Mouse (Mus musculus) heart, embryonic 12.5 days (tissue): ENCODE results near the gene Gnai2. TPM values are rescaled to one million over a fixed set of nuclear protein-coding genes. Genes with fewer than 3 reads are reported as not detected.
A peak's percentile ranks its signal among the peaks of the same experiment; 100 is the strongest.
"Not testable (repeated sequence)": the region's sequence is repeated elsewhere in the genome, so short reads cannot be mapped to it uniquely, and the experiment has no call there.

ENCODE experiments used
- ATAC-seq: fragments of 200-750 bp; cut with Nextera tagmentation; 2 replicates; pipeline ENCODE4 v1.8.0; 2017; ENCODE audit warnings: moderate TSS enrichment, moderate library complexity; ENCODE audit not compliant: insufficient number of reproducible peaks, low FRiP score
- H3K27ac ChIP-seq: fragments of 300-500 bp; sonication (generic); 2 replicates; pipeline ENCODE4 v1.5.1; 2016; ENCODE audit warnings: mild to moderate bottlenecking, moderate library complexity; ENCODE audit not compliant: poor library complexity, severe bottlenecking
- H3K27me3 ChIP-seq: fragments of 300-500 bp; sonication (generic); replicated peaks from 2 replicates; pipeline ENCODE4 v1.6.1; 2016; ENCODE audit warnings: mild to moderate bottlenecking, moderate library complexity
- H3K36me3 ChIP-seq: fragments of 300-500 bp; sonication (generic); 2 replicates; pipeline ENCODE4 v1.6.1; 2016; ENCODE audit warnings: mild to moderate bottlenecking, moderate library complexity
- H3K4me1 ChIP-seq: fragments of 300-500 bp; sonication (generic); replicated peaks from 2 replicates; pipeline ENCODE4 v1.6.1; 2016; ENCODE audit warnings: mild to moderate bottlenecking
- H3K4me2 ChIP-seq: fragments of 300-500 bp; sonication (generic); 2 replicates; pipeline ENCODE4 v1.6.1; 2016; ENCODE audit warnings: mild to moderate bottlenecking, moderate library complexity
- H3K4me3 ChIP-seq: fragments of 300-500 bp; sonication (generic); 2 replicates; pipeline ENCODE4 v1.5.1; 2016; ENCODE audit warnings: mild to moderate bottlenecking
- H3K9ac ChIP-seq: fragments of 300-500 bp; sonication (generic); 2 replicates; pipeline ENCODE4 v1.6.1; 2016; ENCODE audit warnings: mild to moderate bottlenecking, moderate library complexity
- H3K9me3 ChIP-seq: fragments of 300-500 bp; sonication (generic); replicated peaks from 2 replicates; pipeline ENCODE4 v1.6.1; 2016; ENCODE audit warnings: mild to moderate bottlenecking, moderate library complexity
- WGBS: fragments of 180-500 bp; shearing (Covaris S2); methylation state at CpG from one replicate; pipeline ENCODE4 v1.1.7; 2016; 5-methylcytosine and 5-hydroxymethylcytosine counted together
- polyA plus RNA-seq: library from polyadenylated mRNA; unstranded; fragments of >200 nt; fragmentation: Nextera tagmentation; extraction: Ambion mirVana; gene quantifications from 2 replicates; pipeline ENCODE4 v1.2.1, GENCODE M21; 2016

Gene Gnai2
- polyA plus RNA-seq, 1 experiment from 2014 or later, result 404 TPM

DNA sequence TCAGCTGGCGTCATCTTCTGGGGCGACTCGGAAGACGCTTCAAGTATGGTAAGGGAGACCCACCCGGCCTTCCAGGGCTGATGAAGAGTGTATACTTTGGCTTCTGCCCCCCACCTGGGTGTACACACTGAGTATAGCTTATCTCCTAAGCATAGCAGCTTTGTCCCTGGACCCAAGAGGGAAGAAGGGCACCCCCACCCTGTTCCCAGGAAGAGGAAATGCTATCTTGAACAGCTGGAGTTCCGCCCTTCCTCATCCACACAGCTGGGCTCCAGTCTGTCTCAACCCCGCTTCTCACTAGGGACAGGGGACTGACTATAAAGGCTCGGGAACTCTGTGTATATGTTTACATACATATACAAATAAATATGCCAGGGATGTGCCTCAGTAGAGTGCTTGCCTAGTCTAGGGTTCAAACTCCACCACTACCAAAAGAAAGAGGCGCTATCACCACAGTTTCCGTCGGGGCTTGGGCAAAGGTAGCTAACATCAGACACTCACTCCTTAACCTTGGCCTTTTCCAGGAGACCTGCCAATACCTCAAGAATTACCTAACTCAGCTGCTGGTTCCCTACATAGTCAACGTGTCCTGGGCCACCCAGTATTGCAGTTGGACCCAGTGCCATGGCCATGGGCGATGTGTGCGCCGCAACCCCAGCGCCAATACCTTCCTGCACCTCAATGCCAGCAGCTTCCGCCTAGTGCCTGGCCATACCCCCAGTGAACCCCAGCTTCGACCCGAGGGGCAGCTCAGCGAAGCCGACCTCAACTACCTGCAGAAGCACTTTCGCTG is 63.4 kb downstream of the Gnai2 start:
- ATAC-seq, result no peak

DNA sequence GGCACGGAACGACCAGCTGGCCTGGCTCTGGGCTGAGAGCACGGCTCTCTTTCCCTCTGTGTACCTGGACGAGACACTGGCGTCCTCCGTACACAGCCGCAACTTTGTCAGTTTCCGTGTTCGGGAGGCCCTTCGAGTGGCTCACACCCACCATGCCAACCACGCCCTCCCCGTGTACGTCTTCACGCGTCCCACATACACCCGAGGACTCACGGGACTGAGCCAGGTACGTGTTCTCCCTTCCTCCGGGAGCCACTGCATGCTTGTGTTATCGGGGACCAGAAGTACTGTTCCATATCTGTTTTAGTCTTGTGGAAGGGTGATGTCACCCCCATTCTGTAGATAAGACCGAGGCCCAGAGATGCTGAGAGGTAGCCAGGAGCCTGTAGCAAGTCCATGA is 64.3 kb downstream of the Gnai2 start:
- H3K4me3 ChIP-seq, result peak overlapping the region; percentile 88
- 49% methylated on average over 21 of the region's 21 CpGs for WGBS
- H3K4me1 ChIP-seq, result peaks cover 49% of the 10 kb centered on the region
- peak overlapping the region; percentile 91 for H3K4me2 ChIP-seq
- H3K27ac ChIP-seq, result peak overlapping the region; percentile 22; the same call in 1 of the 2 replicates
- no peaks in the 10 kb centered on the region for H3K9me3 ChIP-seq
- peak overlapping the region; percentile 88 for H3K9ac ChIP-seq
- H3K36me3 ChIP-seq, result peaks cover 46% of the 10 kb centered on the region
- H3K27me3 ChIP-seq, result no peaks in the 10 kb centered on the region
- ATAC-seq, result no peak

More for the DNA sequence above, 63.4 kb downstream of the Gnai2 start:
- H3K9ac ChIP-seq, result 0 out of 2 replicates have a peak overlapping the region, but pooled peaks have one; percentile 88
- H3K4me2 ChIP-seq, result peak overlapping the region; percentile 91
- 85% methylated on average over 22 of the region's 22 CpGs for WGBS
- H3K36me3 ChIP-seq, result peaks cover 46% of the 10 kb centered on the region
- peaks cover 48% of the 10 kb centered on the region for H3K4me1 ChIP-seq
- no peaks in the 10 kb centered on the region for H3K9me3 ChIP-seq
- H3K27ac ChIP-seq, result no peak overlapping the region
- H3K27me3 ChIP-seq, result no peaks in the 10 kb centered on the region
- H3K4me3 ChIP-seq, result peak overlapping the region; percentile 88

GRCm38 (mm10) chr9:107570016-107570415 is 65.2 kb downstream of the Gnai2 start:
- 57% methylated on average over 13 of the region's 13 CpGs for WGBS
- H3K4me1 ChIP-seq, result peaks cover 55% of the 10 kb centered on the region
- no peak for ATAC-seq

GRCm38 (mm10) chr9:107569270-107569669 is 65.9 kb downstream of the Gnai2 start:
- H3K27ac ChIP-seq, result peak overlapping the region; percentile 71
- peak overlapping the region; percentile 88 for H3K9ac ChIP-seq
- peaks cover 49% of the 10 kb centered on the region for H3K36me3 ChIP-seq
- H3K27me3 ChIP-seq, result no peaks in the 10 kb centered on the region
- peak overlapping the region; percentile 91 for H3K4me2 ChIP-seq
- WGBS, result under 1% methylated on average over 23 of the region's 23 CpGs
- peak; percentile 37 for ATAC-seq
- no peaks in the 10 kb centered on the region for H3K9me3 ChIP-seq
- H3K4me1 ChIP-seq, result peaks cover 61% of the 10 kb centered on the region
- peak overlapping the region; percentile 88 for H3K4me3 ChIP-seq

More at GRCm38 (mm10) chr9:107570016-107570415, 65.2 kb downstream of the Gnai2 start:
- Histone ChIP-seq H3K27me3 (no peaks in the 10 kb centered on the region), H3K4me2 (peak overlapping the region; percentile 91), H3K36me3 (peaks cover 51% of the 10 kb centered on the region), H3K9ac (peak overlapping the region; percentile 88), H3K27ac (peak overlapping the region; percentile 71), H3K4me3 (peak overlapping the region; percentile 88), H3K9me3 (no peaks in the 10 kb centered on the region)

GRCm38 (mm10) chr9:107568331-107569261 is 66.6 kb downstream of the Gnai2 start:
- Histone ChIP-seq H3K4me1 (peaks cover 68% of the 10 kb centered on the region), H3K9ac (peak overlapping the region; percentile 88)
- WGBS, result under 1% methylated on average over 41 of the region's 41 CpGs

GRCm38 (mm10) chr9:107567702-107568319 is 67.4 kb downstream of the Gnai2 start, which contains the start of gene Hyal2:
Hyal2 (plus strand) TSS chr9:107567945.
- Histone ChIP-seq H3K4me3 (peak within 1 kb of the TSS; percentile 88), H3K9ac (peak within 1 kb of the TSS; percentile 88), H3K4me1 (peaks cover 70% of the 10 kb centered on the region), H3K27me3 (no peaks in the 10 kb centered on the region), H3K27ac (peak within 1 kb of the TSS; percentile 71), H3K4me2 (peak within 1 kb of the TSS; percentile 91), H3K36me3 (peaks cover 38% of the 10 kb centered on the region), H3K9me3 (no peaks in the 10 kb centered on the region)
- no peak for ATAC-seq
- WGBS, result 6% methylated on average over 18 of the region's 18 CpGs

More at GRCm38 (mm10) chr9:107568331-107569261, 66.6 kb downstream of the Gnai2 start:
- peak; percentile 85 for ATAC-seq
- no peaks in the 10 kb centered on the region for H3K9me3 ChIP-seq
- H3K36me3 ChIP-seq, result peaks cover 46% of the 10 kb centered on the region
- peak overlapping the region; percentile 88 for H3K4me3 ChIP-seq
- H3K27me3 ChIP-seq, result no peaks in the 10 kb centered on the region
- peak overlapping the region; percentile 91 for H3K4me2 ChIP-seq
- H3K27ac ChIP-seq, result peak overlapping the region; percentile 71

GRCm38 (mm10) chr9:107566855-107567254 is 68.3 kb downstream of the Gnai2 start:
- H3K4me3 ChIP-seq, result peak overlapping the region; percentile 88; the same call in 1 of the 2 replicates

GRCm38 (mm10) chr9:107566041-107566709 is 69.0 kb downstream of the Gnai2 start:
- peak overlapping the region; percentile 71 for H3K27ac ChIP-seq
- H3K4me2 ChIP-seq, result peak overlapping the region; percentile 91
- ATAC-seq, result no peak
- H3K4me1 ChIP-seq, result peaks cover 56% of the 10 kb centered on the region
- no peaks in the 10 kb centered on the region for H3K27me3 ChIP-seq
- 0 out of 2 replicates have a peak overlapping the region, but pooled peaks have one; percentile 5 for H3K9ac ChIP-seq
- peaks cover 34% of the 10 kb centered on the region for H3K36me3 ChIP-seq
- H3K9me3 ChIP-seq, result no peaks in the 10 kb centered on the region
- no peak overlapping the region for H3K4me3 ChIP-seq
- 54% methylated on average over 15 of the region's 15 CpGs for WGBS

More at GRCm38 (mm10) chr9:107566855-107567254, 68.3 kb downstream of the Gnai2 start:
- no peaks in the 10 kb centered on the region for H3K9me3 ChIP-seq
- no peaks in the 10 kb centered on the region for H3K27me3 ChIP-seq
- peak; percentile 29 for ATAC-seq
- no peak overlapping the region for H3K9ac ChIP-seq
- H3K4me1 ChIP-seq, result peaks cover 63% of the 10 kb centered on the region
- H3K27ac ChIP-seq, result peak overlapping the region; percentile 71
- peak overlapping the region; percentile 91 for H3K4me2 ChIP-seq
- H3K36me3 ChIP-seq, result peaks cover 34% of the 10 kb centered on the region
- WGBS, result 45% methylated on average over 3 of the region's 3 CpGs

DNA sequence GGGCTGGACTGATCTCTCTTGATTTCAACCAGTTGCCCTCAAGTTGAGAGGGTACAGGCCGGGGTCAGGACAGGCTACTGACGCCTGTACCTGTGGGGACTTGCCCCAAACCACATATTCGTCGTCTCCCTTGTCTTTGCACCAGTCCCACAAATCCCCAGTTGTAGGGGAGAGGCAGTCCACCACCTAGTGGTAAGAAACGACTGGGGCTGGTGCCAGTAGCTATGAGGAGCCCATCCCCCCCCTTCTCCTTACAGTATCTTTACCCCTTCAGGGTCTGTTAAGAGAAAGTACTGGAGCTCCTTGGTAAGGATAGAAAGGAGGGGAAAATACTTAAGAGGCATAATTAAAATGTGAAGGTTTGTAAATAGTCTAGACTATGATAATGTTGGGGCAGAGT is 69.6 kb downstream of the Gnai2 start:
- ATAC-seq, H3K27me3 ChIP-seq, H3K9me3 ChIP-seq: not testable (repeated sequence)
- Histone ChIP-seq H3K4me2 (peak overlapping the region; percentile 37; the same call in 1 of the 2 replicates), H3K9ac (peak overlapping the region; percentile 32; the same call in 1 of the 2 replicates), H3K4me3 (0 out of 2 replicates have a peak overlapping the region, but pooled peaks have one; percentile 4), H3K36me3 (peaks cover 34% of the 10 kb centered on the region), H3K27ac (0 out of 2 replicates have a peak overlapping the region, but pooled peaks have one; percentile 52), H3K4me1 (peaks cover 50% of the 10 kb centered on the region)
- WGBS, result 44% methylated on average over 5 of the region's 5 CpGs
